Mouse (Mus musculus): ENCODE measurements around the gene Gm6121.
"Not testable (repeated sequence)": the region's sequence is repeated elsewhere in the genome, so short reads cannot be mapped to it uniquely, and the experiment has no call there.

The Gm6121 gene

GRCm38 (mm10) chrX:26935597-26935996 lies at the start of gene Gm6121:
TSS of gene Gm6121 (minus strand) at chrX:26935697.
- DNase-seq: not testable (repeated sequence)

All from cerebellum, postnatal 10 days (tissue).